In the genomic region with DNA sequence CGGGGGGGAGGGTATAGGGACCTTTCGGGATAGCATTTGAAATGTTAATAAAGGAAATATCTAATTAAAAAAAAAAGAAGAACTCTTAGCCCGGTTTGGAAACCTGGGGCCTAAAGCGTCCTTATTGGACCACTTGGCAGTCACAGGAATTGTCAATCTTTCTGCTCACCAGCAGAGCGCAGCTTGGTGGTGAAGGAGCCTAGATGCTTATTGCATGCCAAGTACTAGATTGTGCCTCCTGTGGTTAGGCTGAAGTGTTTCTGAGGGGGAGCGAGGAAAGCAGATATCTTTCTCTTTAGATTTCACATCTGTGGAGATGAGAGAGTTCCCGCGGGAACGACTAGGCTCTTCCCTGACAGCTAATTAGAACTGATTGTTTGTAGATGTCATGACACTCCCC, we compare ENCODE assay signal across 11 mouse cellular contexts. TPM values are rescaled to one million over a fixed set of nuclear protein-coding genes. Genes with fewer than 3 reads are reported as not detected.
DNase-seq lines count a peak whose midpoint lies in the region; ATAC-seq and TF ChIP-seq lines count a peak whose summit lies in the region.
"Had no signal": no experiment of that assay in that cellular context is flagged by ENCODE, and none has a peak within 500 bp of the region (broad histone marks: within the 10 kb centered on the region; RNA-seq: fewer than 3 reads in every experiment).

No protein-coding gene starts in this region.

- H3K27ac ChIP-seq in embryonic facial prominence, embryonic 13.5 days, result no peak overlapping the region
- H3K27ac ChIP-seq in embryonic facial prominence, embryonic 10.5 days (replicated peaks), result no peak overlapping the region
- no peak overlapping the region for H3K27ac ChIP-seq in midbrain, embryonic 12.5 days (replicated peaks)
- H3K27ac ChIP-seq in midbrain, embryonic 11.5 days (ENCODE audit: low read depth, low read length), result no peak overlapping the region
- 0 out of 2 replicates have a peak overlapping the region, but pooled peaks have one; percentile 82 for H3K27ac ChIP-seq in midbrain, embryonic 15.5 days
- H3K27ac ChIP-seq in thymus, adult 2 months (ENCODE audit: control insufficient read depth, insufficient read depth, low read length), result no peak overlapping the region
- H3K27ac ChIP-seq: embryonic facial prominence, embryonic 12.5 days; heart, embryonic 13.5 days; stomach, embryonic 15.5 days had no signal

- ATAC-seq in embryonic facial prominence, embryonic 13.5 days (ENCODE audit: insufficient number of reproducible peaks, insufficient read depth, low FRiP score, low TSS enrichment, low read depth), result no peak
- 0 out of 2 replicates have a peak, but pooled peaks have one; percentile 3 for ATAC-seq in midbrain, embryonic 12.5 days (ENCODE audit: low FRiP score, low read depth)
- no peak for ATAC-seq in midbrain, embryonic 11.5 days (ENCODE audit: low FRiP score)
- ATAC-seq in midbrain, embryonic 15.5 days (replicated peaks), result peak; percentile 31; the same call in 1 of the 2 replicates

- H3K4me1 ChIP-seq in embryonic facial prominence, embryonic 13.5 days, result peaks cover 11% of the 10 kb centered on the region
- peaks cover 21% of the 10 kb centered on the region for H3K4me1 ChIP-seq in embryonic facial prominence, embryonic 10.5 days
- peaks cover 5% of the 10 kb centered on the region; the same call in 1 of the 2 replicates for H3K4me1 ChIP-seq in midbrain, embryonic 12.5 days
- H3K4me1 ChIP-seq in midbrain, embryonic 11.5 days (ENCODE audit: control insufficient read depth, insufficient read depth, low read length), result peaks cover 2% of the 10 kb centered on the region; the same call in 1 of the 2 replicates
- H3K4me1 ChIP-seq in midbrain, embryonic 15.5 days, result peaks cover 24% of the 10 kb centered on the region
- no peaks in the 10 kb centered on the region for H3K4me1 ChIP-seq in thymus, adult 2 months (replicated peaks; ENCODE audit: control insufficient read depth, insufficient read depth, low read length)

- TF ChIP-seq POLR2A in thymus, adult 2 months (IDR thresholded peaks at IDR 0.05; ENCODE audit: control insufficient read depth, extremely low read depth, insufficient read depth, low read length, poor library complexity), result no peak

- H3K36me3 ChIP-seq in embryonic facial prominence, embryonic 13.5 days, result no peaks in the 10 kb centered on the region
- no peaks in the 10 kb centered on the region for H3K36me3 ChIP-seq in embryonic facial prominence, embryonic 10.5 days (replicated peaks)
- H3K36me3 ChIP-seq in midbrain, embryonic 12.5 days, result no peaks in the 10 kb centered on the region
- no peaks in the 10 kb centered on the region for H3K36me3 ChIP-seq in midbrain, embryonic 11.5 days (ENCODE audit: control insufficient read depth, insufficient read depth, low read length)
- no peaks in the 10 kb centered on the region for H3K36me3 ChIP-seq in midbrain, embryonic 15.5 days (replicated peaks)
- H3K36me3 ChIP-seq in thymus, adult 2 months (ENCODE audit: control insufficient read depth, insufficient read depth, low read length), result no peaks in the 10 kb centered on the region
- H3K36me3 ChIP-seq: embryonic facial prominence, embryonic 12.5 days; heart, embryonic 13.5 days; stomach, embryonic 15.5 days had no signal

- H3K27me3 ChIP-seq in embryonic facial prominence, embryonic 13.5 days, result peaks cover 43% of the 10 kb centered on the region
- H3K27me3 ChIP-seq in embryonic facial prominence, embryonic 10.5 days (replicated peaks; ENCODE audit: low read depth, poor library complexity, severe bottlenecking), result peaks cover 44% of the 10 kb centered on the region
- 0 out of 2 replicates have a peak, but pooled peaks cover 8% of the 10 kb centered on the region for H3K27me3 ChIP-seq in midbrain, embryonic 12.5 days
- H3K27me3 ChIP-seq in midbrain, embryonic 11.5 days (ENCODE audit: control insufficient read depth, insufficient read depth, low read length), result no peaks in the 10 kb centered on the region; the same call in 1 of the 2 replicates
- H3K27me3 ChIP-seq in midbrain, embryonic 15.5 days (replicated peaks), result no peaks in the 10 kb centered on the region
- H3K27me3 ChIP-seq in thymus, adult 2 months (ENCODE audit: control insufficient read depth, insufficient read depth, low read length), result peaks cover 3% of the 10 kb centered on the region; the same call in 1 of the 2 replicates
- H3K27me3 ChIP-seq: stomach, embryonic 15.5 days had no signal

- no peak overlapping the region; the same call in 1 of the 2 replicates for H3K4me3 ChIP-seq in embryonic facial prominence, embryonic 13.5 days
- H3K4me3 ChIP-seq in embryonic facial prominence, embryonic 10.5 days, result no peak overlapping the region
- peak overlapping the region; percentile 75; the same call in 1 of the 2 replicates for H3K4me3 ChIP-seq in midbrain, embryonic 12.5 days
- no peak overlapping the region for H3K4me3 ChIP-seq in midbrain, embryonic 11.5 days (ENCODE audit: low read depth, low read length)
- no peak overlapping the region for H3K4me3 ChIP-seq in midbrain, embryonic 15.5 days
- no peak overlapping the region for H3K4me3 ChIP-seq in thymus, adult 2 months (ENCODE audit: control insufficient read depth, insufficient read depth, low read length)

- DNase-seq in embryonic facial prominence, embryonic 10.5 days (ENCODE audit: low spot score), result no peak
- DNase-seq in midbrain, embryonic 11.5 days (ENCODE audit: low spot score, missing footprints), result no peak
- DNase-seq in spleen, postnatal 4 days (ENCODE audit: low spot score in 2 of 2), result no peak
- no peak for DNase-seq in thymus, adult 2 months
- no peak for DNase-seq in thymus, adult 18-20 months

- no peak overlapping the region for H3K9ac ChIP-seq in embryonic facial prominence, embryonic 13.5 days
- H3K9ac ChIP-seq in midbrain, embryonic 12.5 days (replicated peaks), result no peak overlapping the region
- H3K9ac ChIP-seq in midbrain, embryonic 11.5 days (ENCODE audit: low read length), result no peak overlapping the region
- H3K9ac ChIP-seq in midbrain, embryonic 15.5 days, result no peak overlapping the region

- H3K4me2 ChIP-seq in embryonic facial prominence, embryonic 13.5 days, result peak overlapping the region; percentile 96
- no peak overlapping the region for H3K4me2 ChIP-seq in midbrain, embryonic 12.5 days (replicated peaks)
- no peak overlapping the region for H3K4me2 ChIP-seq in midbrain, embryonic 11.5 days
- peak overlapping the region; percentile 78; the same call in 1 of the 2 replicates for H3K4me2 ChIP-seq in midbrain, embryonic 15.5 days

- WGBS in embryonic facial prominence, embryonic 13.5 days, result 11% methylated on average over 9 of the region's 9 CpGs
- WGBS in embryonic facial prominence, embryonic 10.5 days, result 16% methylated on average over 9 of the region's 9 CpGs
- 15% methylated on average over 9 of the region's 9 CpGs for WGBS in midbrain, embryonic 12.5 days
- WGBS in midbrain, embryonic 11.5 days, result 14% methylated on average over 9 of the region's 9 CpGs
- WGBS in midbrain, embryonic 15.5 days, result 10% methylated on average over 9 of the region's 9 CpGs
- WGBS in thymus, adult 2 months, result 21% methylated on average over 9 of the region's 9 CpGs

- TF ChIP-seq CTCF in thymus, adult 2 months (IDR thresholded peaks at IDR 0.05; ENCODE audit: borderline replicate concordance, control insufficient read depth, extremely low read depth, insufficient read depth, low read length, poor library complexity), result no peak

- no peaks in the 10 kb centered on the region for H3K9me3 ChIP-seq in embryonic facial prominence, embryonic 13.5 days
- H3K9me3 ChIP-seq in embryonic facial prominence, embryonic 10.5 days, result no peaks in the 10 kb centered on the region
- H3K9me3 ChIP-seq in midbrain, embryonic 12.5 days, result no peaks in the 10 kb centered on the region
- H3K9me3 ChIP-seq in midbrain, embryonic 11.5 days (ENCODE audit: control insufficient read depth, low read length), result no peaks in the 10 kb centered on the region
- H3K9me3 ChIP-seq in midbrain, embryonic 15.5 days, result no peaks in the 10 kb centered on the region
- H3K9me3 ChIP-seq: embryonic facial prominence, embryonic 12.5 days; heart, embryonic 13.5 days; stomach, embryonic 15.5 days had no signal

RNA-seq across cellular contexts. Expression of a gene that starts 0.9 kb away (rescaled TPM):
- polyA plus RNA-seq in embryonic facial prominence, embryonic 13.5 days (2015; fragmentation: Nextera tagmentation; extraction: Ambion mirVana), result 1.6 and 1.7 TPM in 2 replicates
- 0.41 and 0.72 TPM in 2 replicates for polyA plus RNA-seq in embryonic facial prominence, embryonic 10.5 days (2016; fragmentation: Nextera tagmentation; extraction: Ambion mirVana)
- 3.7 and 4.3 TPM in 2 replicates for polyA plus RNA-seq in midbrain, embryonic 12.5 days (2016; fragmentation: Nextera tagmentation; extraction: Ambion mirVana)
- 2.6 and 3.0 TPM in 2 replicates for polyA plus RNA-seq in midbrain, embryonic 11.5 days (2014; fragmentation: Nextera tagmentation; extraction: Ambion mirVana)
- polyA plus RNA-seq in midbrain, embryonic 15.5 days (2015; fragmentation: Nextera tagmentation; extraction: Ambion mirVana), result 27.5 and 29.1 TPM in 2 replicates
- polyA plus RNA-seq in thymus, adult 2 months (2012; rRNA removed), result 0.26 TPM in 2 replicates

Comparison
In these comparisons a context has a peak if more than half of its experiments do, and no peak if none do; other contexts are left out.
1. ATAC-seq: peak in midbrain, embryonic 12.5 days (single experiment) and midbrain, embryonic 15.5 days (single experiment); none in embryonic facial prominence, embryonic 13.5 days (single experiment) and midbrain, embryonic 11.5 days (single experiment).
2. H3K4me2 ChIP-seq: peak in embryonic facial prominence, embryonic 13.5 days (single experiment) and midbrain, embryonic 15.5 days (single experiment); none in midbrain, embryonic 12.5 days (single experiment) and midbrain, embryonic 11.5 days (single experiment).